Mouse (Mus musculus) limb, embryonic 11.5 days (tissue): Measurements from ENCODE around the gene Rps6ka4. TPM values are rescaled to one million over a fixed set of nuclear protein-coding genes. Genes with fewer than 3 reads are reported as not detected.

Source experiments
- ATAC-seq: fragments of 200-750 bp; cut with Nextera tagmentation; 2 replicates; pipeline ENCODE4 v1.8.0; 2017; ENCODE audit warnings: low read depth; ENCODE audit not compliant: insufficient number of reproducible peaks, low FRiP score, low TSS enrichment
- DNase-seq: peaks from one replicate; pipeline ENCODE4 v3.0.0-alpha.2; 2015; ENCODE audit warnings: low spot score
- H3K27ac ChIP-seq: fragments of 300-500 bp; sonication (generic); replicated peaks from 2 replicates; pipeline ENCODE4 v1.5.1; 2014; ENCODE audit warnings: low read depth, mild to moderate bottlenecking, low read length
- H3K27me3 ChIP-seq: fragments of 300-500 bp; sonication (generic); 2 replicates; pipeline ENCODE4 v1.6.1; 2014; ENCODE audit warnings: mild to moderate bottlenecking, low read length, mixed read lengths; ENCODE audit not compliant: control insufficient read depth, insufficient read depth
- H3K36me3 ChIP-seq: fragments of 300-500 bp; sonication (generic); 2 replicates; pipeline ENCODE4 v1.6.1; 2014; ENCODE audit warnings: mild to moderate bottlenecking, low read length, moderate library complexity, mixed read lengths; ENCODE audit not compliant: control insufficient read depth, insufficient read depth
- H3K4me1 ChIP-seq: fragments of 300-500 bp; sonication (generic); 2 replicates; pipeline ENCODE4 v1.6.1; 2014; ENCODE audit warnings: low read length, mixed read lengths; ENCODE audit not compliant: control insufficient read depth, insufficient read depth
- H3K4me2 ChIP-seq: fragments of 300-500 bp; sonication (generic); 2 replicates; pipeline ENCODE4 v1.6.1; 2014; ENCODE audit warnings: low read depth, mild to moderate bottlenecking, moderate library complexity; ENCODE audit not compliant: severe bottlenecking
- H3K4me3 ChIP-seq: fragments of 300-500 bp; sonication (generic); 2 replicates; pipeline ENCODE4 v1.5.1; 2014; ENCODE audit warnings: low read depth, low read length
- H3K9ac ChIP-seq: fragments of 300-500 bp; sonication (generic); 2 replicates; pipeline ENCODE4 v1.6.1; 2014; ENCODE audit warnings: mild to moderate bottlenecking, low read length
- H3K9me3 ChIP-seq: fragments of 300-500 bp; sonication (generic); 2 replicates; pipeline ENCODE4 v1.6.1; 2016; ENCODE audit warnings: low read length; ENCODE audit not compliant: control insufficient read depth
- WGBS: fragments of 180-500 bp; shearing (Covaris S2); extraction: QIAGEN DNeasy Blood & Tissue Kit; methylation state at CpG from one replicate; pipeline ENCODE4 v1.1.7; 2014; 5-methylcytosine and 5-hydroxymethylcytosine counted together
- polyA plus RNA-seq: library from polyadenylated mRNA; unstranded; fragments of >200 nt; fragmentation: Nextera tagmentation; extraction: Ambion mirVana; gene quantifications from 2 replicates; pipeline ENCODE4 v1.2.1, GENCODE M21; 2014

Rps6ka4 gene
- polyA plus RNA-seq, 1 experiment from 2014 or later = 4.6 TPM

DNA sequence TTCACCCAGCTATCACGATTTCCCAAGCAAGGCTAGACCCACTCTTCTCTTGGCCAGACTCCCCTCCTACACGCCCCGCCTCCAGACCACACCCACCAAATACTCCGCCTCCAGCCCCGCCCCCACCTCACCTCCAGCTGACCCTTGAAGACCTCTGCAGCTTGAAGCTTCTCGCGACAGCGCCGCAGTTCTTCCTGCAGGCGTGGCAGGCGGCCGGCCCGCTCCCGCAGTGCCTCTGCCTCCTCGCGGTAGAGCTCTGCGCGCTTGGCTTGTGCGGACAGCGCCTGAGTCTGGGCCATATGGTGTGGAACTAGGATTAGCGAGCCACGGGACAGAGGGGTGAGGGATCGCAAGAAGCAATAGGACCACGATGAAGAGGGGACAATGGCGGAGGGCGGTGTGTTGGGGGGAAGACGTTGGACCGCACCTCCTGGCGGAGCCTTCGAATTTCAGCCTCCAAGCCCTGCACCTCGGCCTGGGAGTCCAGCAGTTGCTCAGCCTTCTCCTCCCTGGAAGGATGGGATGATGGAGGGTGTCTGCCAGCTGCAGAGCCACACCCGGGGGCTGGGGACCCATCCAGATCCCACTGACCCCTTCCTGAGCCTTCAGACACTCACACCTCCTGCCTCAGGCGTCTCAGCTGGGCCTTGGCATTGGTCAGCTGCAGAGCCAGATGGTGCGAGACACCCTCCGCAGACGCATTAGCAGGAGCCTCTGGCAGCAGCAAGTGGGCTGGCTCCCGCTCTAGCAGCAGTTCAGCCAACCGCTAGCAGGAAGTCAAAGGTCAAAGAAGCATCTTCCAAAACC is 15.0 kb upstream of the Rps6ka4 start:
- 5% methylated on average over 38 of the region's 38 CpGs for WGBS
- peak overlapping the region; percentile 7; the same call in 1 of the 2 replicates for H3K4me3 ChIP-seq
- H3K9ac ChIP-seq = 0 out of 2 replicates have a peak overlapping the region, but pooled peaks have one; percentile 27
- H3K9me3 ChIP-seq = no peaks in the 10 kb centered on the region
- DNase-seq (peak; percentile 74), ATAC-seq (peak; percentile 58; the same call in 1 of the 2 replicates)
- no peak overlapping the region for H3K27ac ChIP-seq
- no peaks in the 10 kb centered on the region for H3K36me3 ChIP-seq
- H3K4me2 ChIP-seq = peak overlapping the region; percentile 32
- H3K27me3 ChIP-seq = peaks cover 17% of the 10 kb centered on the region
- peaks cover 3% of the 10 kb centered on the region; the same call in 1 of the 2 replicates for H3K4me1 ChIP-seq

GRCm38 (mm10) chr19:6854658-6855057 is 14.2 kb upstream of the Rps6ka4 start:
- H3K36me3 ChIP-seq = no peaks in the 10 kb centered on the region
- H3K9me3 ChIP-seq = no peaks in the 10 kb centered on the region
- no peak overlapping the region for H3K27ac ChIP-seq
- peaks cover 3% of the 10 kb centered on the region; the same call in 1 of the 2 replicates for H3K4me1 ChIP-seq
- peak; percentile 21 for DNase-seq
- no peak overlapping the region for H3K4me2 ChIP-seq
- no peak for ATAC-seq
- no peak overlapping the region for H3K9ac ChIP-seq
- 87% methylated on average over 12 of the region's 12 CpGs for WGBS
- H3K4me3 ChIP-seq = no peak overlapping the region
- H3K27me3 ChIP-seq = peaks cover 18% of the 10 kb centered on the region

GRCm38 (mm10) chr19:6853903-6854302 is 13.5 kb upstream of the Rps6ka4 start:
- ATAC-seq = no peak
- no peak for DNase-seq
- H3K9ac ChIP-seq = no peak overlapping the region
- 75% methylated on average over 8 of the region's 8 CpGs for WGBS
- peaks cover 25% of the 10 kb centered on the region for H3K27me3 ChIP-seq
- no peak overlapping the region for H3K4me2 ChIP-seq
- H3K4me3 ChIP-seq = no peak overlapping the region
- no peaks in the 10 kb centered on the region for H3K9me3 ChIP-seq
- peaks cover 3% of the 10 kb centered on the region; the same call in 1 of the 2 replicates for H3K4me1 ChIP-seq
- no peak overlapping the region for H3K27ac ChIP-seq
- H3K36me3 ChIP-seq = no peaks in the 10 kb centered on the region

DNA sequence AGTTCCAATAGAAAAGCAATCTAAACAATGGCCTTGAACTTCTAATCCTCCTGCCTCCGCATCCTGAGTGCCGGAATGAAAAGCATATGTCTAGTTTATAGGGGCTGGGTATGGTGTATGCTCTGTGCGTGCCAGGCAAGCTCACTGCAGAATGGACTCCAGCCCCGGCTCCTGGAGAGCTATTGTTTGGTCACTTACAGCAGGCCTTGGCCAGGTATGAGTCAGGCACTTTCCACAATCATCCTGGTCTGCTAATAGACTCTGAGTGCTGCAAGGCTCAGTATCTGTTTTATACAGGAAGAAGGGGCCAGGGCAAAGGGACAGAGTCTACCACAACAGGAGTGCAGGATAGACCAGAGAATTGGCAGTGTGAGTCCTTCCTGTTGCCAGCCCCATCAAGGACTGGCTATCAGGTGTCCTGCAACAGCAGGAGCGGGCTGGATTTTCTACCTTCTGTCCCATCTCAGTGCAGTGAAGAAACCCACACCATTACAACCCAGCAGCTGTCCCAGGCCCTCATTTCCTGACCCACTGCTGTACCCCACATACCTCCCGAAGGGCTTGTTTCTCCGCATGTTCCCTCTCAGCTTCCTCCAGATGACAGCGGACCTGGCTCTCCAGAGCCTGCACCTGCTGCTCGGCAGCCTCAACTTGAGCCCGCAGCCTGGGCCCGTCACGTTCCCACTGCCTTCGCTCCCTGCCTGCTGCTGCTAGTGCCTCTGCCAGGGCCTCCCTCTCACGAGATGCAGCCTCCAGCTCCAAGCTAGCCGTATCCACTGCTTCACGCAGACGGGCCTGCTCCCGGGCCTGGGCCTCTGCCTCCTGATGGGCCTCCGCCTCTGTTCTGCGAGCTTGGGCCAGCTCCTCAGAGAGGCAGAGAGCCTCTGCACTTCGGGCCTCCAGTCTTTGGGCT is 12.2 kb upstream of the Rps6ka4 start:
- ATAC-seq = no peak
- no peaks in the 10 kb centered on the region for H3K9me3 ChIP-seq
- peaks cover 6% of the 10 kb centered on the region for H3K4me1 ChIP-seq
- H3K4me3 ChIP-seq = no peak overlapping the region
- H3K27ac ChIP-seq = no peak overlapping the region
- no peak overlapping the region for H3K9ac ChIP-seq
- H3K36me3 ChIP-seq = no peaks in the 10 kb centered on the region
- H3K4me2 ChIP-seq = no peak overlapping the region
- 78% methylated on average over 21 of the region's 21 CpGs for WGBS
- peaks cover 38% of the 10 kb centered on the region for H3K27me3 ChIP-seq
- peak; percentile 20 for DNase-seq

- peaks cover 47% of the 10 kb centered on the region for H3K27me3 ChIP-seq
- H3K27ac ChIP-seq = no peak overlapping the region
- no peak overlapping the region for H3K4me2 ChIP-seq
- no peak overlapping the region for H3K4me3 ChIP-seq
- H3K4me1 ChIP-seq = peaks cover 6% of the 10 kb centered on the region
- DNase-seq (no peak), ATAC-seq (no peak)
- H3K9me3 ChIP-seq = no peaks in the 10 kb centered on the region
- no peaks in the 10 kb centered on the region for H3K36me3 ChIP-seq
- no peak overlapping the region for H3K9ac ChIP-seq
- WGBS = 82% methylated on average over 3 of the region's 3 CpGs
Measured at GRCm38 (mm10) chr19:6851497-6851896, 11.1 kb upstream of the Rps6ka4 start.

DNA sequence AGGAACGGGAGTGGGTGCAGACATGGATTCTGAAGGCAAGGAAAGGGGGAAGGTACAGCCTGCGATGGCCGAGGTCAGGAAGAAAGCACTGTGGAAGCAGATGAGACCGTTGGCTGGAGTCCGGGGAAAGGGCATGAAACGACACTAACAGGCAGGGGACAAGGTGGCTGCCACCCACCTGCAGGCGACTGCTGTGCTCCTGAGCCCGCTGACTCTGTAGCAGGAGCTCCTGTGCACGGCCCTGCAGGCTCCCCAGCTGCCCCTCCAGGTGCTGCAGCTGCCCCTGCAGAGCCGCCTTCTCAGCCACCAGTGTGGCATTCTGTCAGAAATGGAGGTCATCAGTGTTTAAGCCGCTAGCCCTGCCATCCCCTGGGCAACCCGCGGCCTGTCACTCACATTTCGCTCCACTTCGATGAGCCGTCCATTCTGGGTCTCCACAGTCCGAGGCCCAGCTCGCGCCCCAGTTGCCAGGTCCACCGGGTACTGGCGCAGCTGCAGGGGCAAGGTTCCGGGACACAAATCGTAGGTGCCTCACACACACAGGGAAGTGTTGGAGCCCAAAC is 9.2 kb upstream of the Rps6ka4 start:
- Histone ChIP-seq H3K4me2 (no peak overlapping the region), H3K9ac (no peak overlapping the region), H3K4me3 (no peak overlapping the region), H3K4me1 (peaks cover 3% of the 10 kb centered on the region; the same call in 1 of the 2 replicates), H3K9me3 (no peaks in the 10 kb centered on the region), H3K27me3 (peaks cover 48% of the 10 kb centered on the region), H3K27ac (no peak overlapping the region), H3K36me3 (no peaks in the 10 kb centered on the region)
- no peak for DNase-seq
- ATAC-seq = no peak
- WGBS = 74% methylated on average over 23 of the region's 23 CpGs

- Histone ChIP-seq H3K4me1 (peaks cover 3% of the 10 kb centered on the region; the same call in 1 of the 2 replicates), H3K4me3 (peak overlapping the region; percentile 12; the same call in 1 of the 2 replicates), H3K27me3 (peaks cover 51% of the 10 kb centered on the region), H3K9me3 (no peaks in the 10 kb centered on the region), H3K36me3 (no peaks in the 10 kb centered on the region), H3K4me2 (peak overlapping the region; percentile 38), H3K27ac (no peak overlapping the region), H3K9ac (peak overlapping the region; percentile 37)
- 5% methylated on average over 31 of the region's 31 CpGs for WGBS
- no peak for ATAC-seq
- DNase-seq = peak; percentile 44
Measured at GRCm38 (mm10) chr19:6847841-6848517, 7.5 kb upstream of the Rps6ka4 start.
